Mouse (Mus musculus): ENCODE measurements at regions not wholly inside any gene's neighbourhood (a gene's known extent, or its start where the extent isn't known, plus 50 kb on each side); places are given as distances from the start of the nearest gene placed in this dataset.

GRCm38 (mm10) chr1:184304813-184305212 is 270.7 kb upstream of the 1700056E22Rik start:
- DNase-seq (ENCODE audit: low spot score in 2 of 2) = no peak

GRCm38 (mm10) chr1:184304204-184304603 is 270.1 kb upstream of the 1700056E22Rik start:
- no peak for DNase-seq (ENCODE audit: low spot score in 2 of 2)

- no peak for DNase-seq (ENCODE audit: low spot score in 2 of 2)
These were observed 264.6 kb upstream of the 1700056E22Rik start for GRCm38 (mm10) chr1:184298701-184299100.

GRCm38 (mm10) chr1:184297001-184297740 is 263.1 kb upstream of the 1700056E22Rik start:
- no peak for DNase-seq (ENCODE audit: low spot score in 2 of 2)

GRCm38 (mm10) chr1:184291129-184291528 is 257.0 kb upstream of the 1700056E22Rik start:
- no peak for DNase-seq (ENCODE audit: low spot score in 2 of 2)

GRCm38 (mm10) chr1:184289733-184290416 is 255.8 kb upstream of the 1700056E22Rik start:
- DNase-seq (ENCODE audit: low spot score in 2 of 2) = no peak

- DNase-seq (ENCODE audit: low spot score in 2 of 2) = no peak
These were observed 247.7 kb upstream of the 1700056E22Rik start for GRCm38 (mm10) chr1:184281768-184282167.

- no peak for DNase-seq (ENCODE audit: low spot score in 2 of 2)
These were observed 245.2 kb upstream of the 1700056E22Rik start for GRCm38 (mm10) chr1:184279263-184279662.

- no peak for DNase-seq (ENCODE audit: low spot score in 2 of 2)
These were observed 242.9 kb upstream of the 1700056E22Rik start for GRCm38 (mm10) chr1:184277001-184277400.

GRCm38 (mm10) chr1:184275877-184276276 is 241.8 kb upstream of the 1700056E22Rik start:
- no peak for DNase-seq (ENCODE audit: low spot score in 2 of 2)

- no peak for DNase-seq (ENCODE audit: low spot score in 2 of 2)
These were observed 241.3 kb upstream of the 1700056E22Rik start for GRCm38 (mm10) chr1:184275396-184275795.

- no peak for DNase-seq (ENCODE audit: low spot score in 2 of 2)
These were observed 240.6 kb upstream of the 1700056E22Rik start for GRCm38 (mm10) chr1:184274704-184275103.

GRCm38 (mm10) chr1:184273722-184274121 is 239.6 kb upstream of the 1700056E22Rik start:
- DNase-seq (ENCODE audit: low spot score in 2 of 2) = no peak

GRCm38 (mm10) chr1:184271254-184271653 is 237.2 kb upstream of the 1700056E22Rik start:
- DNase-seq (ENCODE audit: low spot score in 2 of 2) = peak in 1 of 2 experiments; percentile 4

- DNase-seq (ENCODE audit: low spot score in 2 of 2) = peak; percentile 8 to 52
These were observed 231.9 kb upstream of the 1700056E22Rik start for GRCm38 (mm10) chr1:184266051-184266450.

GRCm38 (mm10) chr1:184262975-184263374 is 228.9 kb upstream of the 1700056E22Rik start:
- no peak for DNase-seq (ENCODE audit: low spot score in 2 of 2)

- DNase-seq (ENCODE audit: low spot score in 2 of 2) = no peak
These were observed 227.3 kb upstream of the 1700056E22Rik start for GRCm38 (mm10) chr1:184261385-184261727.

GRCm38 (mm10) chr1:184260722-184261384 is 226.8 kb upstream of the 1700056E22Rik start:
- no peak for DNase-seq (ENCODE audit: low spot score in 2 of 2)

GRCm38 (mm10) chr1:184259853-184260252 is 225.8 kb upstream of the 1700056E22Rik start:
- no peak for DNase-seq (ENCODE audit: low spot score in 2 of 2)

GRCm38 (mm10) chr1:184257356-184257755 is 223.3 kb upstream of the 1700056E22Rik start:
- DNase-seq (ENCODE audit: low spot score in 2 of 2) = no peak

GRCm38 (mm10) chr1:184254951-184255350 is 220.8 kb upstream of the 1700056E22Rik start:
- DNase-seq (ENCODE audit: low spot score in 2 of 2) = no peak

- no peak for DNase-seq (ENCODE audit: low spot score in 2 of 2)
These were observed 210.8 kb upstream of the 1700056E22Rik start for GRCm38 (mm10) chr1:184244730-184245488.
